Mouse (Mus musculus) MEL (cell line): ENCODE data around the gene Ubxn4. TPM values are rescaled to one million over a fixed set of nuclear protein-coding genes. Genes with fewer than 3 reads are reported as not detected.

Experiments
- DNase-seq: peaks from one replicate; pipeline ENCODE4 v3.0.0; 2011; ENCODE audit warnings: low read depth, low spot score
- H3K27ac ChIP-seq: 2 replicates; pipeline ENCODE4 v1.5.1; 2012; ENCODE audit warnings: low read depth, mild to moderate bottlenecking, control low read depth, low read length, moderate library complexity; ENCODE audit not compliant: control insufficient read depth
- H3K27me3 ChIP-seq, 2 experiments: fragments of 150-350 bp in 1 of 2; sonication (generic) in 1 of 2; 2 replicates each; pipeline ENCODE4 v1.6.1; 2012; ENCODE audit warnings: low read length in 2 of 2, mild to moderate bottlenecking in 2 of 2, improper control_type of control experiment in 1 of 2, moderate library complexity in 1 of 2; ENCODE audit not compliant: insufficient read depth in 2 of 2, control insufficient read depth in 1 of 2
- H3K36me3 ChIP-seq, 2 experiments: 2 replicates each; pipeline ENCODE4 v1.6.1; 2012 to 2014; ENCODE audit warnings: low read length in 2 of 2, improper control_type of control experiment in 1 of 2, inconsistent platforms in 1 of 2, mild to moderate bottlenecking in 1 of 2; ENCODE audit not compliant: insufficient read depth in 2 of 2, control insufficient read depth in 1 of 2
- H3K4me1 ChIP-seq, 2 experiments: fragments of 150-350 bp in 1 of 2; sonication (generic) in 1 of 2; 2 replicates each; pipeline ENCODE4 v1.6.1; 2012; ENCODE audit warnings: low read length in 2 of 2, improper control_type of control experiment in 1 of 2, mild to moderate bottlenecking in 1 of 2; ENCODE audit not compliant: insufficient read depth in 2 of 2, control insufficient read depth in 1 of 2
- H3K4me3 ChIP-seq, 2 experiments: fragments of 150-350 bp in 1 of 2; sonication (generic) in 1 of 2; 2 replicates each; pipeline ENCODE4 v1.5.1; 2012; ENCODE audit warnings: low read depth in 2 of 2, low read length in 2 of 2, mild to moderate bottlenecking in 2 of 2, moderate library complexity in 2 of 2, control low read depth in 1 of 2, improper control_type of control experiment in 1 of 2; ENCODE audit not compliant: control insufficient read depth in 1 of 2, insufficient read depth in 1 of 2
- H3K79me2 ChIP-seq: 2 replicates; pipeline ENCODE4 v1.6.1; 2012; ENCODE audit warnings: mild to moderate bottlenecking, low read length, moderate library complexity; ENCODE audit not compliant: control insufficient read depth, poor library complexity, insufficient read depth
- H3K9ac ChIP-seq: 2 replicates; pipeline ENCODE4 v1.6.1; 2012; ENCODE audit warnings: low read depth, mild to moderate bottlenecking, control low read depth, low read length, moderate library complexity; ENCODE audit not compliant: control insufficient read depth, poor library complexity, severe bottlenecking
- H3K9me3 ChIP-seq: fragments of 150-350 bp; sonication (generic); replicated peaks from 2 replicates; pipeline ENCODE4 v1.6.1; 2012; ENCODE audit warnings: mild to moderate bottlenecking, low read length, improper control_type of control experiment, moderate library complexity; ENCODE audit not compliant: insufficient read depth
- BHLHE40 ChIP-seq: IDR thresholded peaks from 2 replicates; pipeline ENCODE4 v1.6.1; 2012; ENCODE audit warnings: low read depth, mild to moderate bottlenecking, inconsistent platforms, low read length, improper control_type of control experiment, borderline replicate concordance
- CHD2 ChIP-seq: IDR thresholded peaks from 2 replicates; pipeline ENCODE4 v1.6.1; 2011; ENCODE audit warnings: low read length, improper control_type of control experiment
- CTCF ChIP-seq, 3 experiments: IDR thresholded peaks in 2 of 3; conservative IDR thresholded peaks in 1 of 3; 2 replicates each; pipeline ENCODE4 v1.5.1; 2011 to 2012; ENCODE audit warnings: low read length in 3 of 3, low read depth in 2 of 3, mild to moderate bottlenecking in 2 of 3, improper control_type of control experiment in 1 of 3, inconsistent platforms in 1 of 3, mixed read lengths in 1 of 3, moderate library complexity in 1 of 3; ENCODE audit not compliant: control insufficient read depth in 1 of 3, insufficient read depth in 1 of 3, poor library complexity in 1 of 3, severe bottlenecking in 1 of 3
- ELF1 ChIP-seq: IDR thresholded peaks from 2 replicates; pipeline ENCODE4 v1.6.1; 2014; ENCODE audit warnings: low read depth, mild to moderate bottlenecking, inconsistent platforms, low read length, improper control_type of control experiment, moderate library complexity
- ETS1 ChIP-seq: IDR thresholded peaks from 2 replicates; pipeline ENCODE4 v1.6.1; 2012; ENCODE audit warnings: low read depth, mild to moderate bottlenecking, inconsistent platforms, low read length, improper control_type of control experiment, moderate library complexity
- JUND ChIP-seq: IDR thresholded peaks from 2 replicates; pipeline ENCODE4 v1.6.1; 2011; ENCODE audit warnings: low read depth, mild to moderate bottlenecking, improper control_type of control experiment, low read length
- MAZ ChIP-seq: IDR thresholded peaks from 2 replicates; pipeline ENCODE4 v1.6.1; 2012; ENCODE audit warnings: low read depth, mild to moderate bottlenecking, inconsistent platforms, low read length, improper control_type of control experiment
- MEF2A ChIP-seq: IDR thresholded peaks from 2 replicates; pipeline ENCODE4 v1.6.1; 2014; ENCODE audit warnings: low read depth, mild to moderate bottlenecking, inconsistent platforms, low read length, improper control_type of control experiment; ENCODE audit not compliant: poor library complexity, insufficient replicate concordance, severe bottlenecking; ENCODE audit errors: extremely low read depth
- MYB ChIP-seq: IDR thresholded peaks from 2 replicates; pipeline ENCODE4 v1.6.1; 2011; ENCODE audit warnings: mild to moderate bottlenecking, low read depth, low read length, improper control_type of control experiment
- MYC ChIP-seq: IDR thresholded peaks from 2 replicates; pipeline ENCODE4 v1.6.1; 2011; ENCODE audit warnings: low read depth, mild to moderate bottlenecking, low read length, improper control_type of control experiment, moderate library complexity
- NELFE ChIP-seq: IDR thresholded peaks from 2 replicates; pipeline ENCODE4 v1.6.1; 2011; ENCODE audit warnings: low read depth, low read length, improper control_type of control experiment
- NRF1 ChIP-seq: IDR thresholded peaks from 2 replicates; pipeline ENCODE4 v1.6.1; 2014; ENCODE audit warnings: low read depth, mild to moderate bottlenecking, inconsistent platforms, low read length, improper control_type of control experiment, moderate library complexity; ENCODE audit not compliant: poor library complexity, insufficient read depth, severe bottlenecking
- POLR2AphosphoS5 ChIP-seq: IDR thresholded peaks from 2 replicates; pipeline ENCODE4 v1.6.1; 2012; ENCODE audit warnings: low read depth, borderline replicate concordance, mild to moderate bottlenecking, inconsistent platforms, low read length, moderate library complexity, mixed read lengths
- RAD21 ChIP-seq: IDR thresholded peaks from 2 replicates; pipeline ENCODE4 v1.6.1; 2011; ENCODE audit warnings: mild to moderate bottlenecking, low read depth, low read length, improper control_type of control experiment
- SMC3 ChIP-seq: IDR thresholded peaks from 2 replicates; pipeline ENCODE4 v1.6.1; 2011; ENCODE audit warnings: low read depth, low read length, improper control_type of control experiment
- TCF12 ChIP-seq: IDR thresholded peaks from 2 replicates; pipeline ENCODE4 v1.6.1; 2014; ENCODE audit warnings: low read depth, mild to moderate bottlenecking, inconsistent platforms, low read length, improper control_type of control experiment, moderate library complexity
- UBTF ChIP-seq: IDR thresholded peaks from 2 replicates; pipeline ENCODE4 v1.6.1; 2012; ENCODE audit warnings: low read depth, mild to moderate bottlenecking, inconsistent platforms, low read length, improper control_type of control experiment, moderate library complexity, borderline replicate concordance; ENCODE audit not compliant: insufficient read depth
- USF1 ChIP-seq: IDR thresholded peaks from 2 replicates; pipeline ENCODE4 v1.6.1; 2014; ENCODE audit warnings: low read depth, mild to moderate bottlenecking, inconsistent platforms, low read length, improper control_type of control experiment, moderate library complexity
- USF2 ChIP-seq, 2 experiments: IDR thresholded peaks; 2 replicates each; pipeline ENCODE4 v1.6.1; 2011 to 2012; ENCODE audit warnings: improper control_type of control experiment in 2 of 2, low read length in 2 of 2, borderline replicate concordance in 1 of 2, inconsistent platforms in 1 of 2, low read depth in 1 of 2, mild to moderate bottlenecking in 1 of 2; ENCODE audit not compliant: insufficient read depth in 1 of 2
- ZC3H11A ChIP-seq: IDR thresholded peaks from 2 replicates; pipeline ENCODE4 v1.6.1; 2012; ENCODE audit warnings: low read depth, mild to moderate bottlenecking, inconsistent platforms, low read length, improper control_type of control experiment
- ZKSCAN1 ChIP-seq: IDR thresholded peaks from 2 replicates; pipeline ENCODE4 v1.6.1; 2012; ENCODE audit warnings: low read depth, mild to moderate bottlenecking, inconsistent platforms, low read length, improper control_type of control experiment, moderate library complexity
- ZMIZ1 ChIP-seq: IDR thresholded peaks from 2 replicates; pipeline ENCODE4 v1.6.1; 2012; ENCODE audit warnings: low read depth, mild to moderate bottlenecking, inconsistent platforms, low read length, improper control_type of control experiment, moderate library complexity
- ZNF384 ChIP-seq: IDR thresholded peaks from 2 replicates; pipeline ENCODE4 v1.6.1; 2012; ENCODE audit warnings: low read depth, mild to moderate bottlenecking, inconsistent platforms, low read length, improper control_type of control experiment
- polyA plus RNA-seq, 2 experiments: library from polyadenylated mRNA; stranded (reverse) in 1 of 2; unstranded in 1 of 2; fragments of >175 nt in 1 of 2; fragments of >200 nt in 1 of 2; gene quantifications; 2 replicates each; pipeline versions ENCODE4 v1.2.1 to v1.2.4; 2012; ENCODE audit warnings: low replicate concordance in 2 of 2, low read depth in 1 of 2; ENCODE audit not compliant: insufficient read length in 2 of 2, insufficient read depth in 1 of 2, missing spikeins in 1 of 2
- total RNA-seq: library from RNA; depleted of rRNA; stranded (reverse); fragments of 300-350 nt; gene quantifications from 2 replicates; pipeline ENCODE4 v1.2.3, GENCODE M21; 2012

Ubxn4 gene
- total and polyA plus RNA-seq, 3 experiments: 41.0 to 66.8 TPM; not detected in 1

GRCm38 (mm10) chr1:128282924-128283323 lies 39.2 kb downstream of the Ubxn4 start:
- Histone ChIP-seq H3K27me3 (no peaks in the 10 kb centered on the region), H3K36me3 (peaks cover 0 to 8% of the 10 kb centered on the region in 2 experiments; a peak in 2 of 4 replicates), H3K4me3 (no peak overlapping the region), H3K9ac (no peak overlapping the region), H3K79me2 (no peaks in the 10 kb centered on the region), H3K9me3 (no peaks in the 10 kb centered on the region), H3K4me1 (no peaks in the 10 kb centered on the region), H3K27ac (no peak overlapping the region)
- TF ChIP-seq MYC (0 out of 2 replicates have a peak, but pooled peaks have one; percentile 42), ZKSCAN1 (no peak), SMC3 (peak; percentile 54), ZC3H11A (0 out of 2 replicates have a peak, but pooled peaks have one; percentile 7), RAD21 (peak; percentile 32), MYB (no peak), CTCF (IDR thresholded peaks at IDR 0.05 in 2 of 3, conservative IDR thresholded peaks at IDR 0.05 in 1 of 3; ENCODE audit: control insufficient read depth in 1 of 3, insufficient read depth in 1 of 3, low read depth in 2 of 3, low read length in 3 of 3, poor library complexity in 1 of 3, severe bottlenecking in 1 of 3) (peak; percentile 16 to 46 (median 28); a peak in 4 of 6 replicates)
- DNase-seq: peak; percentile 31

GRCm38 (mm10) chr1:128284157-128284690 lies 40.5 kb downstream of the Ubxn4 start:
- no peaks in the 10 kb centered on the region for H3K27me3 ChIP-seq
- TF ChIP-seq POLR2AphosphoS5 (no peak), NELFE (no peak), MYC (no peak), ZMIZ1 (no peak), ETS1 (no peak), NRF1 (no peak), ELF1 (no peak), MAZ (no peak), MEF2A (no peak), CHD2 (no peak), USF1 (no peak), BHLHE40 (no peak), UBTF (no peak), JUND (no peak), TCF12 (no peak), USF2 (IDR thresholded peaks at IDR 0.05; ENCODE audit: borderline replicate concordance in 1 of 2, insufficient read depth in 1 of 2, low read depth in 1 of 2, low read length in 2 of 2) (no peak), ZNF384 (no peak), RAD21 (no peak)
- TF ChIP-seq, all 39 proteins: peak for 0
- H3K4me1 ChIP-seq: no peaks in the 10 kb centered on the region
- DNase-seq: peak; percentile 22
- H3K9me3 ChIP-seq: no peaks in the 10 kb centered on the region
- no peaks in the 10 kb centered on the region for H3K79me2 ChIP-seq
- no peak overlapping the region for H3K4me3 ChIP-seq
- peaks cover 0 to 5% of the 10 kb centered on the region in 2 experiments; a peak in 2 of 4 replicates for H3K36me3 ChIP-seq
- no peak overlapping the region for H3K9ac ChIP-seq
- no peak overlapping the region for H3K27ac ChIP-seq
